Mouse (Mus musculus) cortical plate, adult 2 months (tissue): ENCODE results near the gene Gaa.

Experiments used
- CTCF ChIP-seq: fragments of 200-500 bp; IDR thresholded peaks from 2 replicates; pipeline ENCODE4 v1.5.1; 2011; ENCODE audit warnings: mild to moderate bottlenecking, control low read depth, low read length; ENCODE audit not compliant: insufficient read depth; ENCODE audit errors: extremely low read depth
- POLR2A ChIP-seq: fragments of 200-500 bp; IDR thresholded peaks from 2 replicates; pipeline ENCODE4 v1.6.1; 2011; ENCODE audit warnings: mild to moderate bottlenecking, low read length, control low read depth; ENCODE audit not compliant: insufficient read depth; ENCODE audit errors: extremely low read depth

DNA sequence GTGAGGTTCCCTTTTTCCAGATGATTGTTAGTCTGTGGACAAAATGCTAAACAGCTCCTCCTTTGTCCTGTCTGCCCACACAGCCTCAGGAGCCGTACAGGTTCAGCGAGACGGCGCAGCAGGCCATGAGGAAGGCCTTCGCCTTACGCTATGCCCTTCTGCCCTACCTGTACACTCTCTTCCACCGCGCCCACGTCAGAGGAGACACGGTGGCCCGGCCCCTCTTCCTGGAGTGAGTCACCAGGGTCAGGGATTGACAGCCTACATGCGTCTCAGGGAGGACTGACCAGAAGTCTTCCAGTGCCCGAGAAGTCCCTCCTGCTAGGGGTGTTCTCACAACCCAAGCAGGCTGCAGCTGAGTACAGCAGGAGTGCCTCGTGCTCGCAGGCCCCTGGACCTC, 13.3 kb downstream of the Gaa start:
- TF ChIP-seq CTCF: no peak
- TF ChIP-seq POLR2A: no peak
